Mouse (Mus musculus) small intestine, adult 2 months (tissue): ENCODE results near the gene 2310022B05Rik.

Experiments used
- CTCF ChIP-seq: fragments of 200-500 bp; IDR thresholded peaks from 2 replicates; pipeline ENCODE4 v1.5.1; 2012; ENCODE audit warnings: low read depth, mild to moderate bottlenecking, control low read depth, inconsistent platforms, low read length, moderate library complexity, mixed read lengths; ENCODE audit not compliant: insufficient replicate concordance, insufficient read length; ENCODE audit errors: extremely low read depth
- POLR2A ChIP-seq: fragments of 200-500 bp; IDR thresholded peaks from 2 replicates; pipeline ENCODE4 v1.6.1; 2012; ENCODE audit warnings: low read depth, mild to moderate bottlenecking, control low read depth, inconsistent platforms, low read length, moderate library complexity

DNA sequence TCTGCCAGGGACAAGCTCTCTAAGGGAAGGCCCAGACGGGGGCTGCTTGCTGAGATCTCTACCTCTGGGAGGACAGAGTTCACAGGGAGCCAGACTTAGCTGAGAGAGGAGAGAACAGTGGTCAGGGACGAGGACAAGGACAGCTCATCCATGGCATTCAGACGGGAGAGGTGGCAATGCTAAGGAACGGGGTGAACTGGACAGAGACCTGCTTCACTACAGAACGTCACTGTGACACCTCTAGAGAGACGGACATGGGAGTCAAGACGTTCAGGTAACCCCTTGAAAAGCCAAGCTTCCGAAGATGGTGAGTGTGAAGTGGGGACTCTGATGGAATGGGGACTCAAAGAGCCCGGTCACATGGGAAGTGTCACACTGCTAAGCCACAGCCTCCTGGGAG, 36.9 kb downstream of the 2310022B05Rik start:
- TF ChIP-seq POLR2A (no peak), CTCF (no peak)
